Mouse (Mus musculus) layer of hippocampus, adult 9-10 months (tissue): ENCODE measurements around the gene Nudt5.
"Not testable (repeated sequence)": the region's sequence is repeated elsewhere in the genome, so short reads cannot be mapped to it uniquely, and the experiment has no call there.

ENCODE experiments used
- DNase-seq: peaks from one replicate; pipeline ENCODE4 v3.0.0; 2022; ENCODE audit warnings: low spot score

Gene Nudt5

GRCm38 (mm10) chr2:5844873-5845631, at the start of gene Nudt5, which contains the start of gene Cdc123:
TSS of gene Nudt5 (plus strand) at chr2:5845019.
TSS of gene Cdc123 (minus strand) at chr2:5845164.
- peak; percentile 87 for DNase-seq

- no peak for DNase-seq
Measured at GRCm38 (mm10) chr2:5797816-5798672, 46.8 kb upstream of the Nudt5 start.

- DNase-seq, result no peak
Measured at GRCm38 (mm10) chr2:5801182-5801640, 43.6 kb upstream of the Nudt5 start.

- no peak for DNase-seq
Measured at GRCm38 (mm10) chr2:5801927-5802590, 42.8 kb upstream of the Nudt5 start.

- no peak for DNase-seq
Measured at GRCm38 (mm10) chr2:5804440-5805045, 40.3 kb upstream of the Nudt5 start.

- no peak for DNase-seq
Measured at GRCm38 (mm10) chr2:5805228-5805627, 39.6 kb upstream of the Nudt5 start.

- not testable (repeated sequence) for DNase-seq
Measured at GRCm38 (mm10) chr2:5806201-5806600, 38.6 kb upstream of the Nudt5 start.

GRCm38 (mm10) chr2:5810036-5810718, 34.6 kb upstream of the Nudt5 start:
- no peak for DNase-seq

- no peak for DNase-seq
Measured at GRCm38 (mm10) chr2:5811235-5811782, 33.5 kb upstream of the Nudt5 start.

- DNase-seq, result no peak
Measured at GRCm38 (mm10) chr2:5821264-5821663, 23.6 kb upstream of the Nudt5 start.

GRCm38 (mm10) chr2:5822449-5822848, 22.4 kb upstream of the Nudt5 start:
- no peak for DNase-seq

GRCm38 (mm10) chr2:5824213-5824612, 20.6 kb upstream of the Nudt5 start:
- DNase-seq, result no peak

- DNase-seq, result no peak
Measured at GRCm38 (mm10) chr2:5824685-5825084, 20.1 kb upstream of the Nudt5 start.

- DNase-seq, result no peak
Measured at GRCm38 (mm10) chr2:5825265-5825913, 19.4 kb upstream of the Nudt5 start.

- no peak for DNase-seq
Measured at GRCm38 (mm10) chr2:5840815-5841214, 4.0 kb upstream of the Nudt5 start.

GRCm38 (mm10) chr2:5844181-5844872, 492 bp upstream of the Nudt5 start:
- no peak for DNase-seq

- DNase-seq, result no peak
Measured at GRCm38 (mm10) chr2:5845826-5846225, 1.0 kb downstream of the Nudt5 start.

GRCm38 (mm10) chr2:5851116-5851515, 6.3 kb downstream of the Nudt5 start:
- DNase-seq, result no peak

- no peak for DNase-seq
Measured at GRCm38 (mm10) chr2:5851866-5852265, 7.0 kb downstream of the Nudt5 start.

- DNase-seq, result no peak
Measured at GRCm38 (mm10) chr2:5862834-5863233, 18.0 kb downstream of the Nudt5 start, which contains the start of gene Gm13199. TSS of gene Gm13199 (minus strand) at chr2:5862934.
